Mouse (Mus musculus): ENCODE measurements at regions not wholly inside any gene's neighbourhood (a gene's known extent, or its start where the extent isn't known, plus 50 kb on each side); places are given as distances from the start of the nearest gene placed in this dataset.

DNA sequence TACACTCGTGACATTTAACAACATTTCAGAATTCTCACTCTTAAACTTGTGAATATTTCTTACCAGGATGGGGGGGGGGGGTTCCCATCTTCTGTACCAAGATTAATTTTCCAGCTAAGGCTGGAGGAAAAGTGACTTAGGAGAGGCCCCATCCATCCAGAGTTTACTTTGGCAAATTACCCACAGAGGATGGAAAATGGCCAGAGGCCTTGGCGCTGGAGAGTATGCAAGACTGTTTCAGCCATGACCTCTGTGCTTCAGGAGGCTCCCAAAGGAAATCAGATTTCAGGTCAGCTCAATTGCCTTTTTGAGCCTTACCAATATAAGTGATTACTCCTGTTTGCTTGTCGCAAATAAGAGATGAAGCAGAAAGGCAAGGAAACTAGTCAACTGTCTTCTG is 143.4 kb upstream of the F930015N05Rik start:
- ATAC-seq (ENCODE audit: insufficient number of reproducible peaks, insufficient read depth, low FRiP score, low read depth) = no peak
- H3K36me3 ChIP-seq (ENCODE audit: control insufficient read depth, insufficient read depth, low read length) = no peaks in the 10 kb centered on the region
- no peaks in the 10 kb centered on the region for H3K9me3 ChIP-seq (ENCODE audit: control insufficient read depth, low read depth, low read length)
- WGBS = 70% methylated on average over 3 of the region's 3 CpGs
- H3K27me3 ChIP-seq (ENCODE audit: control insufficient read depth, insufficient read depth, low read length) = no peaks in the 10 kb centered on the region
- H3K4me3 ChIP-seq (ENCODE audit: low read depth, low read length) = no peak overlapping the region
- H3K4me2 ChIP-seq (replicated peaks; ENCODE audit: low read depth, low read length) = no peak overlapping the region
- no peaks in the 10 kb centered on the region for H3K4me1 ChIP-seq (ENCODE audit: control insufficient read depth, insufficient read depth, low read length)
- H3K9ac ChIP-seq (replicated peaks; ENCODE audit: low read depth, low read length) = no peak overlapping the region
- H3K27ac ChIP-seq (ENCODE audit: low read length) = no peak overlapping the region

DNA sequence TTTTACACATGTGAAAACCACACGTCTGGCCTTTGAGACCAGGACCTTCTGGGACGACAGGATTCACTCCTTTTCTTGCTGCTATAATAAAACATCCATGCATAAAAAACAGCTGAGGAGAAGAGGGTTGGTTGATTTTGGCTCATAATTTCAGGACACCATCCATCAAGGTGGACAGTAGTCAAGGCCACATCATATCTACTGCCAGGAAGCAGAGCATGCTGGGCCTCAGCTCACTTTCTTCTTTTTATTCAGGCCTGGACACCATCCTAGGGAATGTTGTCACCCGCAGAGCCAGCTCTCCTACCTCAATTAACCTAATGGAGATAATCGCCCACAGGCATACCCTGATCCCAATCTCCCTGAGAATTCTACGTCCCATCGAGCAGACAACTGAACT is 149.6 kb upstream of the F930015N05Rik start:
- Histone ChIP-seq H3K27me3 (ENCODE audit: control insufficient read depth, insufficient read depth, low read length) (no peaks in the 10 kb centered on the region), H3K4me1 (ENCODE audit: control insufficient read depth, insufficient read depth, low read length) (no peaks in the 10 kb centered on the region), H3K36me3 (ENCODE audit: control insufficient read depth, insufficient read depth, low read length) (no peaks in the 10 kb centered on the region), H3K4me3 (ENCODE audit: low read depth, low read length) (no peak overlapping the region), H3K27ac (ENCODE audit: low read length) (no peak overlapping the region), H3K9ac (replicated peaks; ENCODE audit: low read depth, low read length) (no peak overlapping the region), H3K4me2 (replicated peaks; ENCODE audit: low read depth, low read length) (no peak overlapping the region), H3K9me3 (ENCODE audit: control insufficient read depth, low read depth, low read length) (no peaks in the 10 kb centered on the region)
- ATAC-seq (ENCODE audit: insufficient number of reproducible peaks, insufficient read depth, low FRiP score, low read depth) = no peak
- WGBS = 81% methylated on average over 6 of the region's 6 CpGs

DNA sequence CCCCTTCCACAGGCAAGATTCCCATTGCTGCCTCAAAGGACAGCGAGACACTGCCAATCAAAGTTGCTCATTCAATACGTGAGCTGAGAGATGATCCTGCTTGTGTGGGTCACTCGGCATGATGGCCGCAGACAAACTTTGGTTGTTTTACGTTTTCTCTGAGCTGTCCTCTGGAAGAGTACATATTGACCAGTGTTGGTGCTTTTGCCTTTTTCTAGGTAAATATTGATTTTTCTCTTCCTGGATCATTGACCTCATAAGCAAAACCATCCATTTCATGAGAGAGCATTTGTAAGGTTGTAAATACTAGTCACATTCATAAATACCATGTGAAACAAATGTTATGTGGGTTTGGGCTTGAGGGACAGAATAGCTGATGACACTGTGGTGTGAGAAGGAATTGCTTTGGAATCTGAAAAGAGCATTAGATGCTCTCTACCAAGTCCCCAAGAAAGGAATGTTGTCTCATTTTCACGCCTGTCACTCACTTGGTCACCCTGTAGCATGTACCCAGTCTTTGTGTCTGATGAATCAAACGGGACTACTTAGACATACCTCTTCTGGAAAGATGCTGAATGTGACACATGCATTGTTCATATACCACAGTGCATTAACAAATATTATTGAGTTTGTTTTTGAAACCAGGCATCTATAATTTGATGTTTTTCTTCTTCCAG is 150.7 kb upstream of the F930015N05Rik start:
- no peaks in the 10 kb centered on the region for H3K4me1 ChIP-seq (ENCODE audit: control insufficient read depth, insufficient read depth, low read length)
- no peak overlapping the region for H3K4me3 ChIP-seq (ENCODE audit: low read depth, low read length)
- no peaks in the 10 kb centered on the region for H3K27me3 ChIP-seq (ENCODE audit: control insufficient read depth, insufficient read depth, low read length)
- 76% methylated on average over 7 of the region's 7 CpGs for WGBS
- H3K4me2 ChIP-seq (replicated peaks; ENCODE audit: low read depth, low read length) = no peak overlapping the region
- H3K27ac ChIP-seq (ENCODE audit: low read length) = no peak overlapping the region
- H3K9me3 ChIP-seq (ENCODE audit: control insufficient read depth, low read depth, low read length) = no peaks in the 10 kb centered on the region
- H3K9ac ChIP-seq (replicated peaks; ENCODE audit: low read depth, low read length) = no peak overlapping the region
- H3K36me3 ChIP-seq (ENCODE audit: control insufficient read depth, insufficient read depth, low read length) = no peaks in the 10 kb centered on the region
- ATAC-seq (ENCODE audit: insufficient number of reproducible peaks, insufficient read depth, low FRiP score, low read depth) = no peak

DNA sequence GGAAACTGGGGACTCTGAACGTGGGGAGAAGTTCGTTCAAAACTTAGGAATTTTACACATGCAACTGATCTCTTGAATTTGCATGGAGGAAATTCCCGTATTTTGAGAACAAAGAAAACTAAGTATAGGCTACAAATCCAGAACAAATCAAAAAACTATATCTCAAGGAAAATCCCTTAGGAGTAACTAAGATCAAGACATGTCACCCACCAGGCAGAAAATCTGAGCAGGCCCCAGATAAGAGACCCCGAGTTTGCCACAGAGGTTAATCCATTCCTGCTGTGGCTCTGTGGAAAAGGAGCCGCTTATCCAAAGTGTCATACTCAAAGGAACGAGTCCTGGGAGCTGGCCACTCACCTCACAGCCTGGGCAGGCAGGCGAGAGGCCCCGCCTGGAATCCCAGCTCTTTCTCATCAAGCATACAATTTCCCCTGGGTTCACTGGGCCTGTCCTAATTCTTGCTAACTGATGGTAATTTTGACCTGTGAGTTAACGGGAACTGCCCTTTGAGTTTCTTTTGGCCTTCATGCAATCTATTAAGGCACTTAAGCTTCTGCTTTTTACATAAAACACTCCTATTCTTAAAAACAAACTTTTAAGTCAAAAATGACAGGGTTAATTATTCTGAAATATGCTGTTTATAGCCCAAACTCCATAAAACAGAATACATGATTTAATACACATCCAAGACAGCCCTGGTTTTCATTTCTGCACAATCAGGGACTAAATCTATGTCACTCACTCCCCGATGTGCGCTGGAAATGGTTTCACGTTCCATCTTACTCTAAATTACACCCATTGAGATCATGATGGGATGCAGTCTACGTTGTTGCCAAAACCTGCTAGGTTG is 151.5 kb upstream of the F930015N05Rik start:
- Histone ChIP-seq H3K4me2 (replicated peaks; ENCODE audit: low read depth, low read length) (no peak overlapping the region), H3K4me3 (ENCODE audit: low read depth, low read length) (no peak overlapping the region), H3K9ac (replicated peaks; ENCODE audit: low read depth, low read length) (no peak overlapping the region), H3K4me1 (ENCODE audit: control insufficient read depth, insufficient read depth, low read length) (no peaks in the 10 kb centered on the region), H3K36me3 (ENCODE audit: control insufficient read depth, insufficient read depth, low read length) (no peaks in the 10 kb centered on the region), H3K27ac (ENCODE audit: low read length) (no peak overlapping the region), H3K9me3 (ENCODE audit: control insufficient read depth, low read depth, low read length) (no peaks in the 10 kb centered on the region), H3K27me3 (ENCODE audit: control insufficient read depth, insufficient read depth, low read length) (no peaks in the 10 kb centered on the region)
- ATAC-seq (ENCODE audit: insufficient number of reproducible peaks, insufficient read depth, low FRiP score, low read depth) = no peak
- 38% methylated on average over 13 of the region's 13 CpGs for WGBS

DNA sequence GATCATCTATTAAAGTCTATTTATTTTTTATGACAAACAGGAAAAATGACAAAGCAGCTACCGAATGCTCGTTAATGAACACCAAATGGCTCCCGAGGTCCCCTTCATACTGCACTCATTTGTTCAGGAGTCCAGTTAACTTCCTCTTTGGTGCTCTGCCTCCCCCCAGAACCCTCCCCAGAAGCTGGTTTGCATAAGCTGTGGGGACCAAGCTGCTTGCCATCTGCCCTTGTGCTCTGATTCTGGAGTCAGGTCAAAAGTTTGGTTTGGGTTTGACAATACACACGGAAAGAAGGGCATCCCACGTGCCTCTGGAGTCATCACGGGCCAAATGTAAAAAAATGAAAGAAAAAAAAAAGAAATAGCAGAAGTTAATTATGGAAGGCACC is 152.1 kb upstream of the F930015N05Rik start:
- Histone ChIP-seq H3K4me1 (ENCODE audit: control insufficient read depth, insufficient read depth, low read length) (no peaks in the 10 kb centered on the region), H3K9me3 (ENCODE audit: control insufficient read depth, low read depth, low read length) (no peaks in the 10 kb centered on the region), H3K27ac (ENCODE audit: low read length) (no peak overlapping the region), H3K4me3 (ENCODE audit: low read depth, low read length) (no peak overlapping the region), H3K36me3 (ENCODE audit: control insufficient read depth, insufficient read depth, low read length) (no peaks in the 10 kb centered on the region), H3K27me3 (ENCODE audit: control insufficient read depth, insufficient read depth, low read length) (no peaks in the 10 kb centered on the region), H3K4me2 (replicated peaks; ENCODE audit: low read depth, low read length) (no peak overlapping the region), H3K9ac (replicated peaks; ENCODE audit: low read depth, low read length) (no peak overlapping the region)
- no peak for ATAC-seq (ENCODE audit: insufficient number of reproducible peaks, insufficient read depth, low FRiP score, low read depth)
- WGBS = 57% methylated on average over 6 of the region's 6 CpGs

DNA sequence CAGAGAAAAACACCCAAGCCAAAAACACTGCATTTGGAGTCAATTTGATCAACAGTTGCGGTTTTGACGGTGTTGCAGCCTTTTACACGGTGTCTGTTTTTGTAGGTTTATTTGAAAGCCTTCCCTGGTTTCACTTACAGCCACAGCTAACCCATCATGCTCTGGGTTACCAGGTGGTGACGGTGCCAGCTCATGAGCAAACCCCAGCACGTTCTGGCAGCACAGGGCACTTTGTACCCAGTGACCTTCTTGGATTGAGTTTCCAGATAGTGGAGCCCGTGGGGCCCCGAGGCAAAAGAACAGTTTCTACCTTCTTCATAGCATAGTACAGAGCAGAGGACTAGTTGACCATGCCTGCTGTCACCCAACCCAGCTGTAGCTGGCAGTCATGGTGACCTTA is 152.6 kb upstream of the F930015N05Rik start:
- ATAC-seq (ENCODE audit: insufficient number of reproducible peaks, insufficient read depth, low FRiP score, low read depth) = no peak
- no peak overlapping the region for H3K27ac ChIP-seq (ENCODE audit: low read length)
- H3K9ac ChIP-seq (replicated peaks; ENCODE audit: low read depth, low read length) = no peak overlapping the region
- H3K27me3 ChIP-seq (ENCODE audit: control insufficient read depth, insufficient read depth, low read length) = no peaks in the 10 kb centered on the region
- H3K4me2 ChIP-seq (replicated peaks; ENCODE audit: low read depth, low read length) = no peak overlapping the region
- no peaks in the 10 kb centered on the region for H3K36me3 ChIP-seq (ENCODE audit: control insufficient read depth, insufficient read depth, low read length)
- no peak overlapping the region for H3K4me3 ChIP-seq (ENCODE audit: low read depth, low read length)
- no peaks in the 10 kb centered on the region for H3K9me3 ChIP-seq (ENCODE audit: control insufficient read depth, low read depth, low read length)
- H3K4me1 ChIP-seq (ENCODE audit: control insufficient read depth, insufficient read depth, low read length) = no peaks in the 10 kb centered on the region
- 85% methylated on average over 7 of the region's 7 CpGs for WGBS

DNA sequence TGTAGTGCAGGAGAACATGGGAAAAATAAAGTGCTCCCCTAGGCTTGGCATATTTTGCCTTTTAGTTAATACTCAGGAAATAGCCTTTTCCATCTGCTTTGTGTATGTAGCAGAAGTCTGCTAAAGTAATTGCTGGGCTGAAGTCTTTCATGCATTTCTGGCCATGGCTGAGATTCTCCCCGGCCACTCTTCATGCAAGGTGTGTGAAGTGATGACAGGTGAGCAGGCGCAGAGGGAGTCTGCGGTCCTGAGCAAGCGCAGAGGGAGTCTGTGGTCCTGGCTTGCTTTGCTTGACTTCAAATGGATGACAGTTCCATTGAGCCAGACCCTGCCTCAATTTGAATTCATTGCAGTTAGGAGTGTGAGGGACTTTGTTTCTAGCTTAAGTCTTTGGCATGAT is 153.6 kb upstream of the F930015N05Rik start:
- no peak overlapping the region for H3K4me2 ChIP-seq (replicated peaks; ENCODE audit: low read depth, low read length)
- no peak overlapping the region for H3K9ac ChIP-seq (replicated peaks; ENCODE audit: low read depth, low read length)
- H3K4me3 ChIP-seq (ENCODE audit: low read depth, low read length) = no peak overlapping the region
- no peaks in the 10 kb centered on the region for H3K27me3 ChIP-seq (ENCODE audit: control insufficient read depth, insufficient read depth, low read length)
- no peaks in the 10 kb centered on the region for H3K36me3 ChIP-seq (ENCODE audit: control insufficient read depth, insufficient read depth, low read length)
- 66% methylated on average over 4 of the region's 4 CpGs for WGBS
- no peak overlapping the region for H3K27ac ChIP-seq (ENCODE audit: low read length)
- H3K4me1 ChIP-seq (ENCODE audit: control insufficient read depth, insufficient read depth, low read length) = no peaks in the 10 kb centered on the region
- H3K9me3 ChIP-seq (ENCODE audit: control insufficient read depth, low read depth, low read length) = no peaks in the 10 kb centered on the region
- ATAC-seq (ENCODE audit: insufficient number of reproducible peaks, insufficient read depth, low FRiP score, low read depth) = no peak

DNA sequence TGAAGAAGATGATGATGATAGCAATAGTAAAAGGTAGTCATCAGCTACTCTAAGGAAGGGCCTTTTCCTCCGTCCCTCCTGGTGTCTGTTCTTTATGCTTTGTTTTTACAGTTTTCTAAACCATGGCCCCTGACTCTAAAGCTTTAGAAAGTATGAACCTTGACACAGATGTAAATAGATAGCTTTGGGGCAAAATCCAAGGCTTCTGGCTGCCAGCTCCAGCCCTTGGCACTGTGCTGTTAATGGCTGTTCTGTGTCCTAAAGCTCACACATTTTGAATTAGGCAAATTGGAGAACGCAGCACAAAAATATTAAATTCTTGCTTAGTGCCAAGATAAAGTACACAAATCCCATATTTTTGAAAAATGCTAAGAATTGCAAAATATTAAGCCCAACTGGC is 155.8 kb upstream of the F930015N05Rik start:
- 85% methylated on average over 2 of the region's 2 CpGs for whole genome bisulfite sequencing

More for the DNA sequence above, 155.8 kb upstream of the F930015N05Rik start:
- ATAC-seq (ENCODE audit: insufficient number of reproducible peaks, insufficient read depth, low FRiP score, low read depth) = no peak
- no peaks in the 10 kb centered on the region for H3K27me3 ChIP-seq (ENCODE audit: control insufficient read depth, insufficient read depth, low read length)
- no peak overlapping the region for H3K4me2 ChIP-seq (replicated peaks; ENCODE audit: low read depth, low read length)
- H3K36me3 ChIP-seq (ENCODE audit: control insufficient read depth, insufficient read depth, low read length) = no peaks in the 10 kb centered on the region
- no peaks in the 10 kb centered on the region for H3K9me3 ChIP-seq (ENCODE audit: control insufficient read depth, low read depth, low read length)
- H3K4me1 ChIP-seq (ENCODE audit: control insufficient read depth, insufficient read depth, low read length) = no peaks in the 10 kb centered on the region
- no peak overlapping the region for H3K4me3 ChIP-seq (ENCODE audit: low read depth, low read length)
- no peak overlapping the region for H3K27ac ChIP-seq (ENCODE audit: low read length)
- H3K9ac ChIP-seq (replicated peaks; ENCODE audit: low read depth, low read length) = no peak overlapping the region

All from stomach, embryonic 14.5 days (tissue).